Mouse (Mus musculus): ENCODE measurements around the gene Gm13420.

Gene Gm13420

DNA sequence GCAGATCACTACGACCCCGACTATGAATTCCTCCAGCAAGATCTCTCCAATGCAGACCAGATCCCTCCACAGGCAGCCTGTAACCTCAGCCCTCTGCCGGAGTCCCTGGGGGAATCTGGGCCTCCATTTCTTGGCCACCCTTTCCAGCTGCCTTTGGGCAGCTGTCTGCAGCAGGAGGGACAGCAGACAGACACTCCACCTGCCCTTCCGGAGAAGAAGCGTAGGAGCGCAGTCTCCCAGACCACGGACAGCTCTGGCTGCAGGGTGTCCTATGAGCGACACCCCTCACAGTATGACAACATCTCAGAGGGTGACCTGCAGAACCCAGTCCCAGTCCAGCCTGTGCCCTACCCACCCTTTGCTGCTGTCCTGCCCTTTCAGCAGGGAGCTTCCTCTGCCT is 49.3 kb downstream of the Gm13420 start:
- DNase-seq (ENCODE audit: low read depth, low spot score): no peak

DNA sequence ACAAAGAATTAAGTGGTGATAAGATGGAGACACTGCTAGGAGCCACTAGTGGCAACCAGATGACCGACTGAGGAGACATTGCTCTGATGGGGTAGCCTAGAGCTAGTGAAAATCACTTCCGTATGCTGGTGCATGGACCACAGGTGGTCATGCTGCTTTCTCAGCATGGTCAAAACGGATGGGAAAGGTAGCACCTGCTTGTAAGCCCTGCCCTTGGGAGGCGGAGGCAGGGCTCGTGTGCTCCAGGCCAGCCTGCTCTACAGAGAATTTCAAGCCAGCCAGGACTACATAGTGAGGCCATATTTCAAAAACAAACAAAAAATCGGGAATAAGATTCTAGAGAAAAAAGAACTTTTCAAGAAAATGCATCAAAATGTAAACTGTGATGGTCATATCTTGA is 50.1 kb downstream of the Gm13420 start:
- no peak for DNase-seq (ENCODE audit: low read depth, low spot score)

DNA sequence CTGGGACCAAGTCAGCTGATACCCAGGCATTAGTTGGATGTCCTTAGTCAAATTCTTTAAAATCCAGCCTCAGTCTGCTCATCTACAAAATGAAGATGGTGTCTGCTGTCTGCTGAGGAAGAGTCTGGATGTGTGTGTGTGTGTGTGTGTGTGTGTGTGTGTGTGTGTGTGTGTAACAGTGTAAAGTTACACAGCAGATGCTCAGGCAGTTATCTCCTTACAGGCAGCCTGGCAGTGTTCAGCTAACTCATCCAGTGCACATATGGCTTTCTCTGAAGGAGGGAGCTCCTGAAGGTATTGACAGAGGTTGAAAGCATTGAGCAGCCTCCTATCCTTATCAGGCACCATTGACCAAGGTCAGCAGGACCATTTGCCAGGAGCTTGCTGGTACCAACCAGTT is 50.6 kb downstream of the Gm13420 start:
- DNase-seq (ENCODE audit: low read depth, low spot score): no peak

DNA sequence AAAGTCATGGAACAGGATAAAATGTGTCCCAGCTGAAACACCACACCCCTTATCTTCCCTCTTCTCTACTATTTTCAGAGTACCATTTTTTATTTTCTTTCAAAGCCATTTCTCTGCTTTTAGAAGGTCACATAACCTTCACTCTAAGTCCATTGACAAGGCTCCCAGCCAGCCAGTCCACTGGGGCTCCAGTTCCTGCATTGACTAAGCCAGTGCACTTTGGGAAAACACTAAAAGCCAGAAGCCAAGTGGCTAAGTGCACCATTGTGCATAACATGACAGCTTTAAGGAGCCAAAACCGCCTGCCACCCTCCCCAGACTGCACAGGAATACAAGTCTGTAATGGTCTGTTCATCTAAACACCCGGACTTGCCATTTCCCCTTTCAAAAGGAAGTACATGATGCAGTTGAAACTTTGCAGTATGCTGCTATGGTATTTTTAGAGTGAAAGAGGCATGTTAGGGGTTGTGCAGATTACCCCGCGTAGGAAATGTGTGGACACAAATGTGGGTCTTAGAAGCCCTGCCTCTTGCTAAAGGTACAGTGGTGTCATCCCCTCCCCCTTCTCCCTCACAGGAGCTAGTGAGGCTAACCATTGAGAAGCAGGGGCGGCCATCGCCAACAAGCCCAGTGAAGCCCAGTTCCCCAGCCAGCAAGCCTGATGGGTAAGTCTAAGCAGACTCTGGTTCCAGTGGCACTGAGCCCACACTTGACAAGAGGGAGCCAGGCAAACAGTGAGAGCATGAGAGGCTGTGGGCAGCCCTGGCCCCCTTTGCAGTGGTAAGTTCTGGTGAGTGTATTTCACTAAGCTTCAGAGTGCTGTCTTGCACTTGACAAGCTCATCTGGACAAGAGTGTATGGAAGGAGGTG is 52.8 kb downstream of the Gm13420 start:
- peak; percentile 81 for DNase-seq (ENCODE audit: low read depth, low spot score)

DNA sequence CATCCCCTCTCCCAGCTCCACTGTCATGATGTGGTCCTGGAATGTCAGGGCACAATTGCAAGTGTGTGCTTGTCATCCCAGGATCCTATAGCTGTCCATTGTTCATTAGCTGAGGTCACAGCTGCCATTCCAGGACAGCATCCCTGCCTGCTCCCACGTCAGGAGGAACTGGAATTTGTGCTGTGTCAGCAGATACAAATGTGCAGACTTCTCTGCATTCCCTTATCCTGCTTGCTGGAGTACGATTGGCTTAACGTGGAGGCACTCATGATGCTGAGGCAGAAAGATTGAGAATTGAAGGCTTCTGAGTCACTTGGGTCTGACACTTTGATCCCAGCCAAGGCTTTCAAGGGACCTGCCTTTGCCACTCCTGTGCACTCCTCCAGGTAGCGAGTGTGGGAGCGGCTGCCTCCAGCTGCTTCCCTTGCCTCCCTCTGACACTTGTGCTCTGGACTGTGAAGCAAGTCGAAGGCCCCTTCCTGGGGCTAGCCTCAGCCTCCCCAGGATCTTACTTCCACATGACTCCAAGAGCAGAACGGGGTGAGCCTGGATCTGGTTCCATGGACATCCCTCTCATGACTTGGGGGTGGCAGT is 55.2 kb downstream of the Gm13420 start:
- no peak for DNase-seq (ENCODE audit: low read depth, low spot score)

Measured in A20 (cell line).